Mouse (Mus musculus): ENCODE data around the gene Nup133.

Nup133 gene

DNA sequence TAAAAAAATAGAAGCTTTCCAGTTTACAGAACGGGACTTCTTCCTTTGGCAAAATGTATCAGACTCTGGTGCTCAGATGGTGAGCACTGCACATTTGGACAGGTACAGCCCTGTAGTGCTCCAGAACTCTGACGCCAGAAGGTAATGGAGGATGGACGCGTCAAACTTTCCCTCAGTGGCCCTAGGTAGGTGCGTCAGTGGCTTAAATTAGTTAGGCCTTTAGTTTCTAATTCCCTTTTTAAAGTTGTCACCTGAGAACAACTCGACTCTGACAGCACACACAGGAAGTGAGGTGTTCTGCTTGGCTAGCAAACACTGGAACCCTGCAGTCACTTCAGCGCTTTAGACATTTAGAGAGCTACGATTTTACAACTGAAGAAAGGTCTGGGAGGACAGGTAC is 4.6 kb upstream of the Nup133 start:
- DNase-seq (ENCODE audit: low spot score in 2 of 2), result no peak

DNA sequence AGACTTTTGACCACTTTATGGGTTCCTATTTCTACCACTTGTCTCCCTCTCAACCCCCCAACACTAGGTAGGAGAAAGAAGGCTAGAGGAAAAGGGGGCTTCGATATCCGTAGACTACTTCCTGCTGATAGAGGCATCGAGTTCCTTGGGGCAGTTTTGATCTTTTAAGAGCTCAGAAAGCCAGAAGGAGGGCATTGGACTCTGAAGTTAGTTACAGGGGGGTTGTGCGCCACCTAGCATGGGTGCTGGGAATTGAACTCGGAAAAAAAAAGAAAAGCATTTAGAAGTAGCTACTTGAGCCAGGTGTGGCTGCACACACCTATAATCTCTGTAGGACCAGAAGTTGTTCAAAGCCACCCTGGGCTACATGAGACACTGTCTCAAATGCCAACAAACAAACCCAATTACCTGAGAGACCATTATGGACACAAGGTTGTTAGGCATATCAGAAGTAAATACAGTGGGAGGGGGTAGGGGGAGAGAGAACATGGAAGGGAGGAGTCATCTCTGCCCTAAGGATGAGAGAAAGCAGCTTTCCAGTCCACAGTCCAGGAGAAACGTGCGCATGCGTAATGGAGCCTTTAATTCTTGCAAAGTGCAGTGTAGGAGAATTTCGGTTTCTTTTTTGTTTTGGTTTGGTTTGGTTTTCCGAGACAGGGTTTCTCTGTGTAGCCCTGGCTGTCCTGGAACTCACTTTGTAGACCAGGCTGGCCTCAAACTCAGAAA is 1.2 kb upstream of the Nup133 start:
- peak; percentile 68 to 80 for DNase-seq (ENCODE audit: low spot score in 2 of 2)

DNA sequence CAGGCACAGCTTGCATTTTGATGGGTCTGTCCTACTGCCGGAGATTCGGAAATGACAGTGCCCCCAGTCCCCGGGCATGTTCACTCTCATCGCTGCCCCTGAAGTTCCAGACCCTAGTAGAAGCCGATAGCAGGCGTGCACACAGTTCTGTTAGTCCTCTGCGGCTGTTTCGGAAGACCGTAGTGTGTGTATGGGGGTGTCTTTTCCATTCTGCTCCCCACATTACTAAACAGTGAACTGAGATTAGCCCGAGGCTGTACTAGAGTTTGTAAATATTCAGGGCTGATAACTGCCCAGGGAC is 571 bp upstream of the Nup133 start:
- no peak for DNase-seq (ENCODE audit: low spot score in 2 of 2)

DNA sequence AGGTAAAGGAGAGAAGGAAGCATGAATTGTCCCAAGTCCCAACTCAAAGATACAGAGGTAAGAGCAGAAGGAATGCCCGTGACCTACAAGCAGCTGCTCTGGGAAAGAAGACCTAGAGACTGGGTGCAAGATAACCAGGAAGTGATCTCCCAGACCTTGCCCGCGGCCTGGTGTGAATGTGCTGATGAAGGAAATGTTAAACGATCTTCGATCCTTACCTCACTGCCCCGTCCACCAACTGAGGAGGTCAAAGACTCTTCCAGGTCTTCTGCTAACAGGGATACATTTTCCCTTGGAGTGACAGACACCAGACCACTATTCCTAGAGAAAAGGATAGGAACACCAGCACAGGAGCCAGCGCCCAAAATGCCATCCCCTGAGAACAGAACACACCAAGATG is 20.0 kb downstream of the Nup133 start:
- DNase-seq (ENCODE audit: low spot score in 2 of 2), result no peak

DNA sequence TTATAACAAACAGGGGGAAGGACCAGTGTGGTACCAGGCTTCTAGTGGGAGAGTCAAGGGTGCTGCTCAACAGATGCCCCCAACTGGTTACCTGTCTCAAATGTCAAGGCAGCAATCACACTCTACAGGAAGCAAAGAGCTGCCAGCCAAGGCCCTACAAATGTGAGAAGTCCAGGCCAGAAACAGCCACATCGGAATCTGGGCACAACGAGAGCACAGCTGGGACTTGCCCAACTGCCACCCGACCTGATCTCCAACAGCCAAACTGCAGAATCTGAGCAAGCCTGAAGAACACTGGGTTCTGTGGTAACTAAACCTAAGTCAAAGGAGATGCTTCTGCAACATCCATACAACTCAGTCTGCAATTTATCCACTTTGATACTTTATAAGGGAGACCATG is 23.4 kb downstream of the Nup133 start:
- DNase-seq (ENCODE audit: low spot score in 2 of 2), result no peak

DNA sequence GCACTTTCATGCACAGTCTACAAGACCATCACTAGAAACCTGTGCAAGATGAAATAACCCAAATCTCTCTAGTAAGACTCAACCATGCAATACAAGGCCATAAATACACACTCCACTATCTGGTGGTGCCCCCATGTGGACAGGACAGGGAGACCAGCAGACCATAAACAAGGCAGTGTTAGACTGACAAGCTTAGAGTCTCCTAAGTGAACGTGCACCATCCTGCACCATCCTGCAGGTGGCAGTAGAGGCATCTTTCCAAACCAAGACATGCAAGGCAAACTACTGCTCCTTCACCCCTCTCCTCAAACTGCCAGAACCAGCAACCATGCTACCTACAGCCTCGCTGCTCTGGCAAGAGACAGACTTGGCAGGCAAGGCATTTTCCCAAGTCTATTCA is 24.3 kb downstream of the Nup133 start:
- peak; percentile 82 to 91 for DNase-seq (ENCODE audit: low spot score in 2 of 2)

DNA sequence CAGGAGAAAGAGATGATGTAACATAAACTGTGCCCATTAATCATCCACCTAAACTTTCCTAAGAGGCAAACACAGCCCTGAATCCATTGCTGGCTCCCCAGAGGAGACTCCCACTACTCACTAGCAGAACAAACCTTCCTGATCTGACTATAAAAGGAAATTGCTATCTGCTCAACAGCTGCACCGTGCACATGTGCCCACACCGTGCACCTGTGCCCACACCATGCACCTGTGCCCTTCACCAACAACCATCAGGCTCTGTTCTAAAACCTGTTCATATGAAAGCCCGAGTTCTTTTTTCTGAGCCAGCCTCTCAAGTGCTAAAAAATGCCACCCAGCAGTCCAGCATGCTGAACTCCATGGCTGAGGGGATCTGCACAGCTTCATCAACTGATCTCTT is 34.4 kb downstream of the Nup133 start:
- DNase-seq (ENCODE audit: low spot score in 2 of 2), result no peak

DNA sequence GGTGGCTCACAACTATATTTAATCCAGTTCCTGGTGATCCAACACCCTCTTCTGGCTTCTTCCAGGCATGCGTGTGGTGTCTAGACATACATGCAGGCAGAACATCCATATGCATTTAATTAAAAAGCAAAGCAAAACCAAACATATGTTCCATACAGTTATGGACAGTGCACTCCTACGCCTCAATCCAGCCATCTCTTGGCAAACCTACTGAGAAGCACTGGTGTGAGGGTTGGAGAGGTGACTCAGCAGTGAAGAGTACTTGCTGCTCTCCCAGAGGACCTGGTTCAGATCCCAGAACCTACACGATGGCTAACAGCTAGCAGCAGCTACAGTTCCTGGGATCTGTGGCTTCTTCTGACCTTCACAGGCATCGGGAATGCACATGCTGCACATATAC is 36.8 kb downstream of the Nup133 start:
- DNase-seq (ENCODE audit: low spot score in 2 of 2), result no peak

DNA sequence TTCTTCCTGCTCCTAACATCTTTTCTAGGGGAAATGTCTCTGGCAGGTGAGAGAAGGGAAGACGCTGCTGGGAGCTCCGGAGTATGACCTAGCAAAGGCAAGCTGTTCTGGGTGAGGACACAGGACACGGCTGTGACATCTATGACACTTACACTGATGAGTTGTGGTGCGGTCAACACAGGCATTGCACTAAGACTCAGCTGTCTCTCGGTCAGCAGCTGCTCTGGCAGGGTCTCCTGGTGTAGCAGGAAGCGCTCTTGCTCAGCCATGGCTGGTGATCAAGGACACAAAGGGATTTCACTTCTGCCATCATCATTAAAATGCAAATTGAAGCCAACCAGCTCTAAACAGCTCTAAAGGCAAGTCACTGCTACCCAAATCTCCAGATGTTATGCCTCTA is 41.5 kb downstream of the Nup133 start:
- DNase-seq (ENCODE audit: low spot score in 2 of 2), result no peak

DNA sequence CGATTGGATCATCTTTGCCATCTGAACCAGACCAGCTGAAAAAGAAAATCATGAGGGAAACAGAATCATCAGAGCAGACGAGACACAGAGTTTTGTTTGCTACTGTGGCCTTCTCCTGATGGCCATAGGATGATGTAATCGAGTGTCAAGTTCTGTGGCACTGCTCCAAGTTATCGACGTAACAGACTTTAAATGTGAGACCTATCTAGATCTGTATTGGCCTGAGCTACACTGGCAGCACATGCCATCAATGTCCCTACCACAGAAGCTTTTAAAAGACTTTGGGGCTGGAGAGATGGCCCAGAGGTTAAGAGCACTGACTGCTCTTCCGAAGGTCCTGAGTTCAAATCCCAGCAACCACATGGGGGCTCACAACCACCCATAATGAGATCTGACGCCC is 46.4 kb downstream of the Nup133 start:
- no peak for DNase-seq (ENCODE audit: low spot score in 2 of 2)

DNA sequence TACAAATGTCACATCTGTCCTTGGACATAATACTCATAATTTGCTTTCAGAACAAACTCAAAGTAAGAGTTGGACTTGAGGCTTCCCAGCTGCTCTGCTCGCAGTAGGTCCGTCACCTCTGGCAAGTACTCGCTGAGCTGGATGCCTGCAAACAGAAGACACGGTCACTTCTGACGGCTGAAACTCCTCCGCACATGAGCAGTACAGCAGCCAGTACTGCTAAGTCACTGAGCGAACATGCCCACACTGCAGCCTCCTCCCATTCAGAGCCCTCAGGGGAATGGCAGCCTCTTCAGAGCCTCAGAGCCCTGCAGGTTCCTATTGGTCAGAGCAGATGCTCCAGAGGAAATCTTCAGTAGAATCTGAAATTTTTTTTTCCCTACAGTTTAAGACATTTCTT is 49.7 kb downstream of the Nup133 start:
- no peak for DNase-seq (ENCODE audit: low spot score in 2 of 2)

DNA sequence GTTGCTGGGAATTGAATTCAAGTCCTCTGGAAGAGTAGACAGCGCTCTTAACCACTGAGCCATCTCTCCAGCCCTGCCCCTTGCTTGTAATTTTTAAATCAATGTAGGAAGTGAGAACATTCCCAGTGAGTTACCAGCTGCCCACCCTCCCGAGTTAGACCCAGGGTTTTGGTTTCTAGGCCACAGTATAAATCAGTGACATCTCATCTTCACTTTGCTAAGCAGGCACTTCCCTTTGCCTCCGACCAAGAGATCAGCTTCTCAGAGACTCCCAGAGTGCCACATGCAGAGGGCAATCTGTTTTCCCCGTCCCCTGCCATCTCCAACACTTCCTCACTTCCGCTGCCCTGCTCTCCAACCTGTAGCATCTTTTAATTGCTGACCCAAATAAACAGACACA is 50.5 kb downstream of the Nup133 start:
- DNase-seq (ENCODE audit: low spot score in 2 of 2), result no peak

DNA sequence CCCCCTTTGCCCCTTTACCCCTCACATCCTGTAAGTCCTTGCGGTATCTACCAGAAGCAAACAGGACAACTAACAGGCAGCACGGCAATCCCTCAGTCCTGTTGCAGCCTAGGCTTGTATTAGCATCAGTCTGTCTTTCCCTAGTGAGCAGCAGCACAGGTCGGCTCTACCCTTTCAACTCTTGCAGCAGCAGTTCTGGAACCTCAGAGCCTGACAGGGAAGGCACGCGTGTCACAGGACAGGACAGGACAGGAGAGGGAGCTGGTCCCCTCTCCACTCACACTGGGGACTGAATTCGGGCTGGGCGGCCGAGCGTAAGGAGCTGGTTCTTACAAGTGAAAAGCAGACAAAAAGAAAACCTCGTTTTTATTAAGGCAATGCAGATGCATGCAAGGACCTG is 52.3 kb downstream of the Nup133 start:
- no peak for DNase-seq (ENCODE audit: low spot score in 2 of 2)

DNA sequence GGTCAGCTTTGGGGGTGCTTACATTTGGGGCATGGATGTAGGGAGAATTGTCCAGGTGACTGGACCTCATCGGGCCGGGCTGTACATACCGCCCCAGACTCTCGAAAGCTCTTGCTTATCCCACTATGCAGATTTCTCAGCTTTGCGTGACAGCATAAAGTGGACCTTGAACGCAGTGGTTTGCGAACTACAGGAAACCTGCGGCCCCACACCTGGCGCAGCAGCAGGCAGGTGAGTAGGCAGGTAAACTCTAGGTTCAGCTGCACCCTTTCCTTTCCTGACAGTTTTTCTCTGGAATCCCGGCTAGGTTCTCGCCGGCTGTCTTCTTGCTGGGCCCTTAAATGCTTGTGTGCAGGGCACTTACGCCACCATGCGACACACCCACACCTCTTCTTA is 52.7 kb downstream of the Nup133 start:
- DNase-seq (ENCODE audit: low spot score in 2 of 2), result no peak

DNA sequence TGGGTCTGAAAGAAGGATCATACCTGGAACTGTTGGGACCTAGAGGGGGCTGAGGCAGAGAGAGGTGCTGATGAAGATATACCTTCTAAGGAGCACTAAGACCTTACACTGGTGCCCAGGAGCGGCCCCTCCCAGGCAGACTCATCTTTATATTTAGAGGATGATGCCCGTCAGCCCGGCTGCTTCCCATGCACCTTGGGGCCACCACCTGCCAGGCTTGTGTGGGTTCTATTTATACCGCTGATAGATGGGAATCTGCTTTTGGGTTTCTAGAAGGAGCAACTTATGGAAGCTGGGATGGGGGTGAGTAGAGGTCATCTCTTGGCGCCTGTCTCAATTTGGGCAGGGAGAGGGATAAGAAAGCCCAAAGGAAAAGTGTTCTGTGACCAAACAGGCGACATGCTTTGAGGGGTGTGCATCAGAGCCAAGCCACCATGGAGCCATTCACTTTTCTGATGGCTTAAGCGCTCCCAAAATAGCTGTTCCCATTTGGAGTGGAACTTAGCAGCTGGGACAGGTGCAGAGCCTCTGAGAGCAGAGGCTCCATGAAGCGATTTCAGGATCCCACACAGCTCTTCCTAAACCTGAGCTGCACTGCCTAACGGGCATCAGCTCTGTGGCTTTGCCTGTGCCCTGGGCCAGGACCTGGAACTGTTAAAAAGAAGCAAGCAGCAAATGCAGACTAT is 53.2 kb downstream of the Nup133 start:
- no peak for DNase-seq (ENCODE audit: low spot score in 2 of 2)

DNA sequence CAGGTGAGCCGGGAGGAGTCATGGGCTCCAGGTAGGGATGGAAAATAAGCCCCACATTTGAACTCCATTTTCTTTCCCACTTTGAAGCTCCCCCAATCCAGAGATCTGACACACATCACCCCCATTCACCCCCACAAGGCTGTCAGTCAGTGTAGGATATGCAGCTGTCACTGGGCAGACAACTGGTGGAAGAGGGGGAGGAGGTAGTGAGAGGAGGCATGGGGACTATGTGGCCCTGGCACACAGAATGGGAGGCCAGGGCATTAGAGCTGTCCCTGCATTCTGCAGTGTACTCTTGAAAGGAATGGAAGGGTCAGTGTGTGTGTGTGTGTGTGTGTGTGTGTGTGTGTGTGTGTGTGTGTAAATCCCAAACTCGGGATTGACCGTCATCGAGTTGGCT is 53.8 kb downstream of the Nup133 start:
- DNase-seq (ENCODE audit: low spot score in 2 of 2), result no peak

DNA sequence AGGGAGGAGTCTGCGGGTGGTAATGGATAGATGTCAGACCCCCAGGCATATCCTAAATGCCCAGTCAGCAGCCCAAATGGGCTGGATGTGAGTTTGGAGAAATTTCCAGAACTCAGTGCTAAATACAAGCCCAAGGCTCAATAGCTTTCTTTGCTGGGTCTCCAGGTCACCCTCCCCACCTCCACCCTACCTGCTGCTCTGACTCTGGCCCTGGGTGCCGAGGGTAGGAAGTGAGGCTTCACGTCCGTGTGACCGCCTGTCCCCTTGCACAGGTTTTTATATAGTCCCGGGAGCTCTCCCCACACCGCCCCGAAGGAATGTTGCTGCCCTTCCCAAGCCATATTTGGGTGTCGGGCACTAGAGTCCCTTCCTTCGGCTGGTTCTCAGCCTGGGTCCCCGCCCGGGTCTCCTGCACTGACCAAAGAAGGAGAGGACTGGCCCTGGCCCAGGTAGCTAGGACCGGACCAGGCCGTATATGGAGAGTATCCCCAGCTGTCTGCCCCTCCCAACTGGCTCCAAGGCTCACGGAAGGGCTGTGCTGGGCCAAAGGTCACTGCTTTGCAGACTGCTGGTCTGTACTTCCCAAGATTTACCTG is 54.5 kb downstream of the Nup133 start, which contains the start of gene Acta1:
TSS of gene Acta1 (minus strand) at position 250 of the 596 bp plus-strand sequence.
- no peak for DNase-seq (ENCODE audit: low spot score in 2 of 2)

DNA sequence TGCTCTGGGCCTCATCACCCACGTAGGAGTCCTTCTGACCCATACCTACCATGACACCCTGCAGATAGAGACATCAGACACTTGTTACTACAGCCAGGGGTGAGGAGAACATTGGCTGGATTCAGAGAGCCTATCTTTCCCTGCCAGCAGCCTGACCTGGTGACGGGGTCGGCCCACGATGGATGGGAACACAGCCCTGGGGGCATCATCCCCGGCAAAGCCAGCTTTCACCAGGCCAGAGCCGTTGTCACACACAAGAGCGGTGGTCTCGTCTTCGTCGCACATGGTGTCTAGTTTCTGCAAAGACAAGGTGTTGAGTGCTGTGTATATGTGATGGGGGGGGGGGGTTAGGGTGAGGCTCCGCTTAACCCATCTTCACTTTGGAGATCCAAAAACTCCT is 55.7 kb downstream of the Nup133 start:
- DNase-seq (ENCODE audit: low spot score in 2 of 2), result no peak

DNA sequence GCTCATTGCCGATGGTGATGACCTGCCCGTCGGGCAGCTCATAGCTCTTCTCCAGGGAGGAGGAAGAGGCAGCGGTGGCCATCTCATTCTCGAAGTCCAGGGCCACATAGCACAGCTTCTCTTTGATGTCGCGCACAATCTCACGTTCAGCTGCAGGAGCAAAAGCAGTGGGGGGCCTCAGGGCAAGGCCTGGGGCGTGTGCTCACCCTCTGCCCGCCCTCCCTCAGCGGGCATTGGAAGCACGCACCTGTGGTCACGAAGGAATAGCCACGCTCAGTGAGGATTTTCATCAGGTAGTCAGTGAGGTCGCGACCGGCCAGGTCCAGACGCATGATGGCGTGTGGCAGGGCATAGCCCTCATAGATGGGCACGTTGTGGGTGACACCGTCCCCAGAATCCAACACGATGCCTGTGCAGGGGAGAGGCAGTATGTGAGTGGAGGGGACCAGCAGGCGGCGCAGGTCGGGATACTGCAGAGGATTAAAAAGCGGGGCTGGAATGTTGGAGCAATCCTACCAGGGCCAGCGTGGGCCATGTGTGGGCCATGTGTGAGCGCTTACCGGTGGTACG is 56.4 kb downstream of the Nup133 start:
- no peak for DNase-seq (ENCODE audit: low spot score in 2 of 2)

DNA sequence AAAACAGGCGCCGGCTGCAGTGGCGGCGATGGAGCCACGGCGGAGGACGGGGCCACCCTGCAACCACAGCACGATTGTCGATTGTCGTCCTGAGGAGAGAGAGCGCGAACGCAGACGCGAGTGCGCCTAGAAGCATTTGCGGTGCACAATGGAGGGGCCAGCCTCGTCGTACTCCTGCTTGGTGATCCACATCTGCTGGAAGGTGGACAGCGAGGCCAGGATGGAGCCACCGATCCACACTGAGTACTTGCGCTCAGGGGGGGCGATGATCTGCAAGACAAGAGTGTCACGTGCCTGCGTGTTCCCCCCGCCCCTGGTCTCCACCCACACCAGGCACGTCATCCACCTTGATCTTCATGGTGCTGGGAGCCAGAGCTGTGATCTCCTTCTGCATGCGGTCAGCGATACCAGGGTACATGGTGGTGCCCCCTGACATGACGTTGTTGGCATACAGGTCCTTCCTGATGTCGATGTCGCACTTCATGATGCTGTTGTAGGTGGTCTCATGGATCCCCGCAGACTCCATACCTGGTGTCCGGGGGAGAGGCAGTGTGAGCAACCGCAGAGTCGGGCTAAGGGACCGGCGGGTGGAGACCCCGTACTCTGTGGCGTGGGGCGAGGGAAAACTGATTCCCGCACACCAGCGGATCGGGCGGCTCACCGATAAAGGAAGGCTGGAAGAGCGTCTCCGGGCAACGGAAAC is 57.0 kb downstream of the Nup133 start:
- DNase-seq (ENCODE audit: low spot score in 2 of 2), result no peak

DNA sequence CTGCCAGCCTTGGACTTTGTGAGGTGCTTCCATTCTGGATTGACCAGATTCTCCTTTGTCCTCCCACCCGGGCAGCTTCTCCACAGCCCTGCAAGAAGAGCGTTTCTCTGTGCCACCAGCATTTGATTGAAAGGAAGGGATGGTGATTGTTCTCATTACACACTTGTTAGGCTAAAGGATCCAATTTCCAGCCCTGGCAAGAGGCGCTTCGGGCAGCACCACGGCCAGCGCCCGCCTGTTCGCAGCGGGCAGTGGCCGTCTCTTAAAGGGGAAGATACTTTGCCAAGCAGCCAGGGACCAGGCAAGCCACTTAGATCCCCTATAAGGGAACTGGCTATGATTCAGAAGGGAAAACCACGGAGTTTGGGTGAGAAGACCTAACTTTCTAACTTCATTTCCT is 57.8 kb downstream of the Nup133 start:
- no peak for DNase-seq (ENCODE audit: low spot score in 2 of 2)

DNA sequence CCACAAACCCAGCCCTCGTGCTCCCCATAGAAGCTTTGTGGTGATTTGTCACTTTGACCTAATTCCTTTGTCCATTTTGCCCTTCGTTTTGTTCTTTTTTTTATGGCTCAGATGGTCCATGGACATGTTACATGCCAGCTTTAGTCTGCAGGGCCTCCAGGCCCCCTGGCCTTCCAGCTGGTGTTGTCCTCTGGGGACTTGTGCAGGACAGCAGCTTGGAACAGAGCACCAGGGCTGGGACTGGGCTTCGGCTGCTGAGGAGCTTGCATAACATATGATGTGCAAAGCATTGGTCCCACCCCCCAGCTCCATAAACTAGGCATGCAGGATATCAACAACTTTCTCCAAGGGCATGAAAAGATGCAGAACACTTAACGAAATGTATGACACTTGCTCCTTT is 59.3 kb downstream of the Nup133 start:
- no peak for DNase-seq (ENCODE audit: low spot score in 2 of 2)

DNA sequence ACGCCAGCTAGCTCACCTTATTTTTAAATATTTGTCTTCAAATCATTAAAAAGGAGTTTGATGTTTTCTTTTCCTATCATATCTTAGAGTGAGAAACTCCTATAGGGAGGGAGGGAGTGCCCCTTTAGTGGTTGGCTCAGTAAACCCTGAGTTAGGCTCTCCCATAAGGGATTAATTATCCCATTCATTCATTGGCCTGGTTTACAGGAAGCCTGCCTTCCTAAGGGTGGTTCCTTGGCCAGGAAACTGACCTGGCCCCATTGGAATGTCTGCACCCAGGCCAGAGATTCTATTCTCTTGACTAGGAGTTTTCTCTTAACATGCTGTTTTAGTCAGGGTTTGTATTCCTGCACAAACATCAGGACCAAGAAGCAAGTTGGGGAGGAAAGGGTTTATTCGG is 61.1 kb downstream of the Nup133 start:
- DNase-seq (ENCODE audit: low spot score in 2 of 2), result no peak

All from spleen, postnatal 4 days (tissue).